Mouse (Mus musculus) ovary, adult 18-20 months (tissue): ENCODE measurements at regions not wholly inside any gene's neighbourhood (a gene's known extent, or its start where the extent isn't known, plus 50 kb on each side); places are given as distances from the start of the nearest gene placed in this dataset.
"Not testable (repeated sequence)": the region's sequence is repeated elsewhere in the genome, so short reads cannot be mapped to it uniquely, and the experiment has no call there.

ENCODE experiments used
- DNase-seq: peaks from one replicate; pipeline ENCODE4 v3.0.0; 2022; ENCODE audit warnings: low spot score, mixed read lengths

- no peak for DNase-seq
Observed at GRCm38 (mm10) chr12:54517265-54517664, 139.1 kb downstream of the Sptssa start.

DNA sequence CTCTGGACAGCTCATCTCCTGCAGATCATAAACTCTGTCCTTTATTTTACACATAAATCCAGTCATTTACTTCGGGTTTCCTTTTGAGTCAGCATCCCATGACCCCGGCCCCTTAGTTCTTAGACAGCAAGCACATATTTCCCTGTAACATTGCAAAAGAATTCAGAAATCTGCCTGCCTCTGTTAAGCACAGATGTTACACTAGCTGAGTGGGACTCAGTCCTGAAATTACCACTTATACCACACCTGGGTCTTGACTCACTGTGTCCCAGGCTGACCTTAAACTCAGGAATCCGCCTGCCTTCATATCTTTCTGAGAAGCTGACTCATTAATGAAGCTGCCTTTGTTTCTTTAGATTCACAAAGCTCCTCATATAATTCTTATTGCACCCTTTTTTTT is 139.9 kb downstream of the Sptssa start:
- no peak for DNase-seq

GRCm38 (mm10) chr12:54516039-54516438 is 140.3 kb downstream of the Sptssa start:
- not testable (repeated sequence) for DNase-seq

- DNase-seq = no peak
Observed at GRCm38 (mm10) chr12:54509903-54510302, 146.5 kb downstream of the Sptssa start.

DNA sequence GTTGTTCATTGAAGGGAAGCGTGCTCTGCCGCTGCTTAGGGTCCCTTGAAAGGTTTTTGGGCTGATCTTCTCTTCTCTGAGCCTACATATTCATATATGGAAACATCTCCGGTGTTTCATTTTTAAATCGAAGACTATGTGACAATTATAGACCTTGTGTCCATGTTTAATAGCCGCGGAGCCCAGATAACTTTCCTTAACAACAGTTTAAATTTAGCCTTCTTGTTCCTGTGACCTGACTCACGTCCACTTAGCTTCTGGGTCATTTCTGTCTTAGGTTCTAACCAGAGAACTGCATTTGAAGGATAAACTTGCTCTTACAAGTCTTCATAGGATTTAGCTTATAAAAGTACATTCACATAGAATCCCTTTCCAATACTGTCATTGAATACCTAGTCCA is 153.6 kb downstream of the Sptssa start:
- no peak for DNase-seq

DNA sequence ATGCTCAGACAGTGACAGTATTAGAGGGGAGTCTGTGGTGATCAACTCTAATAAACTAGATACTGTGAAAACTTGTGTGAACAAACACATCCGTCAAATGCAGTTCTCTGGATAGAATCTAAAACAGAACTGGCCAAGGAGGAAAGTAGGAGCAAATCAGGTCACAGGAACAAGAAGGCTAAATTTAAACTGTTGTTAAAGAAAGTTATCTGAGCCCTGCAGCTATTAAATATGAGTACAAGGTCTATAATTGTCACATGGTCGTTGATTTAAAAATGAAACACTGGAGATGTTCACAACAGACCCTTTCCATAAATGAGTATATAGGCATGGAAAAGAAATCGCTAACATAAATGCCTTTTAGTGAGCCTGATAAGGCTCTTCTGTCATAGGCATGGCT is 156.4 kb downstream of the Sptssa start:
- no peak for DNase-seq

GRCm38 (mm10) chr12:54495701-54496374 is 160.5 kb downstream of the Sptssa start:
- DNase-seq = no peak

DNA sequence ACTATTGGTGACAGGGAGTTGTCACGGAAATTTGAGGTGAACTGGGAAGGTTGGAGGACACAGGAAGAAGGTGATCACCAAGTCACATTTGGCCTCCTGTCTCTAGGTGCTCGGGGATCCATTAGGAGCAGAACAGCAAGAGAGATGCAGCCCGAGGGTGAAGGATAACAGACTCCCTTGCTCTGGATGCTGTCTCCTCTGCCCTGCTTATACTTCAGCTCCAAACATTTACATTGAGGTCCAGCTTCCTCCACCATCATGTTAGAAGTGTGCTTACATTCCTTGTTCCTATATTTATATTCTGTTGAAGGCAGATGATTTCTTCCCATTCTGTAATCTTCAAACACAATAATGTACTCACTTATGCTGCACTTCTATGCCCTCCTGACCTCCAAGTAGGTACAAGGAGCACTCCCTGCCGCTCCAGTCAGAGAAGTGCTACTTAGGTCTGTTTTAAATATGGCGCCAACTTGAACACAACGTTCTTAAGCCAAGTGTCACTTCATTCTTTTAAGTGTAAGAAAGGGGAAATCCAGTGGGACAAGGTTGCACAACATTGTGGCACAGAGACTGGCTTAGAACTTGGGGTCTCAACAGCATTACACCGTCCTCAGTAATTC is 161.5 kb downstream of the Sptssa start:
- DNase-seq = no peak

- no peak for DNase-seq
Observed at GRCm38 (mm10) chr12:54492737-54493136, 163.6 kb downstream of the Sptssa start.

- no peak for DNase-seq
Observed at GRCm38 (mm10) chr12:54490460-54490859, 165.9 kb downstream of the Sptssa start.

- peak; percentile 8 for DNase-seq
Observed at GRCm38 (mm10) chr12:54489675-54490074, 166.7 kb downstream of the Sptssa start.

GRCm38 (mm10) chr12:54487689-54488088 is 168.7 kb downstream of the Sptssa start:
- no peak for DNase-seq

DNA sequence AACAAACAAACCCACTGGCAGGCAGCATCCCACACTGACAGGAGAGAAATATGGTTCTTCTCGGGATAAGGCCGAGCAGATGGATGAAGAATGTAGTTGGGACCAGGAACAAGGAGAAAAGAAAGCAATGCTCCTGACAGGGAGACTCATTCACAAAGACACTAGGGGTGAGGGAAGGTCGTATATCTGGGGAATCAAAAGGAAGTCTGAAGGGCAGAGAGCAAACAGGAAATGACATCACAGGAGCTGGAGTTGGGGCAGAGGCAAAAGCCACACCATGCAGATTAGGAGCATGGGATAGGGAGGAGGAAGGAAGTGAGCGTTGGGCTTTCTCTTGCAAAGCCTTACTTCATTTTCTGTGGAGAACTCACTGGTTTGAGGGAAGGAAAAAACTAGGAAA is 174.4 kb downstream of the Sptssa start:
- no peak for DNase-seq

GRCm38 (mm10) chr12:54479841-54480240 is 176.5 kb downstream of the Sptssa start:
- no peak for DNase-seq

- DNase-seq = no peak
Observed at GRCm38 (mm10) chr12:54472881-54473280, 183.5 kb downstream of the Sptssa start.

GRCm38 (mm10) chr12:54472407-54472806 is 184.0 kb downstream of the Sptssa start:
- no peak for DNase-seq

GRCm38 (mm10) chr12:54467635-54468034 is 188.7 kb downstream of the Sptssa start:
- no peak for DNase-seq

- DNase-seq = no peak
Observed at GRCm38 (mm10) chr12:54463806-54464205, 192.6 kb downstream of the Sptssa start.

- DNase-seq = no peak
Observed at GRCm38 (mm10) chr12:54461411-54461810, 195.0 kb downstream of the Sptssa start.

GRCm38 (mm10) chr12:54460135-54460523 is 196.2 kb downstream of the Sptssa start:
- peak; percentile 29 for DNase-seq

DNA sequence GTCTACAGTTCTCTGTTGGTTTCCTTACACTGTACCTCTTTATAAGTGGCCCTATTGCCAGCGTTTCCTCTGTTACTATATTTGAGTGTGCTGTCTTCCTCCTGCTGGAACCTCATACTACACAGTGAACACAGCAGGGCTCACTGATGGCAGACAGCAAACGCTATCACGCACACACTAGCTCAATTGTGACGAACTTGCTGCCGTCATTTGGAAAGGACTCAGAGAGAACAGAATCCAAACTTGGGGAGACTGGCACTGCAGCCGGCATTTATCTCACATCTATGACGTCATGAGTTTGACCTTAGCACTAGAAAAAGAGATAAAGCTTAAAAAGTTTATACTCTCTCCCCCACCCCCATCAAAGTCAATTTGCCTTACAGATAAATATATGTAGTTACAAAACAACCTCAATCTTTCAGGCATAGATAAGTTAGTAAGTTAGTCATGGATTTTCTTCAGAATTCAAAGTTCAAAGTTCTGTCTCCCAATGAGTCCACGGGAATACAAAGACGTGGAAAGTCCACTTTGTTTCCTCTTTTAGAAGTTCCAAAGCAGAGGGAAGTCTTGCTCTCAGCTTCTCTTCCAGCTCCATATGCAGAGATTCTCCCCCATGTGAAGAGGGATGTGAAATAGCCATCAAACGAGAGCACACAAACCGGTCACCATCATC is 196.8 kb downstream of the Sptssa start:
- no peak for DNase-seq

- DNase-seq = no peak
Observed at GRCm38 (mm10) chr12:54456731-54457130, 199.6 kb downstream of the Sptssa start.

DNA sequence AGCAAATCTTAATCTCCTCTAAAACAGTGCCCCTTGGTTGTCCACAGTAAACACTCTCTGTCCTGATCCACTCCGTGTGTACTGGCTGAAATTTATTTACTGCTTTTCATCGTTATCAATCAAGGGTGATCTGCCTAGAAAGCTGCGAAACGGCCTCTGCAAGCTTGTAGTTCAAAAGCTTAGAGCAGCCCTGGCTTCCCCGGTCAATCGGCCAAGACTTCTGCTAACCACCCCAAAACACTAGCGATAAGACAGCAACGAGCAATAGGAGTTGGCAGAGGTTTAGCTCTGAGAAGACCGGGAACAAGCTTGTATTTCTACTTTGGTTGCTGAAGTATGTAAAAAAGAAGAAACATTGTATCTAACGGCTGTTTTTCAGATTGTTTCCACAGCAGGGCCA is 201.8 kb downstream of the Sptssa start:
- DNase-seq = peak; percentile 49
